Mouse (Mus musculus) intestine, postnatal 0 days (tissue): ENCODE measurements around the gene Cggbp1. TPM values are rescaled to one million over a fixed set of nuclear protein-coding genes. Genes with fewer than 3 reads are reported as not detected.
A peak's percentile ranks its signal among the peaks of the same experiment; 100 is the strongest.

ENCODE experiments used
- ATAC-seq: fragments of 200-750 bp; cut with Nextera tagmentation; 2 replicates; pipeline ENCODE4 v1.8.0; 2017; ENCODE audit warnings: mild to moderate bottlenecking, moderate TSS enrichment, moderate library complexity
- H3K27ac ChIP-seq: fragments of 300-500 bp; sonication (generic); 2 replicates; pipeline ENCODE4 v1.5.1; 2014; ENCODE audit warnings: mild to moderate bottlenecking, low read depth, low read length, moderate library complexity
- H3K27me3 ChIP-seq: fragments of 300-500 bp; sonication (generic); replicated peaks from 2 replicates; pipeline ENCODE4 v1.6.1; 2014; ENCODE audit warnings: low read length, mixed read lengths; ENCODE audit not compliant: control insufficient read depth, insufficient read depth
- H3K36me3 ChIP-seq: fragments of 300-500 bp; sonication (generic); 2 replicates; pipeline ENCODE4 v1.6.1; 2014; ENCODE audit warnings: mild to moderate bottlenecking, moderate library complexity; ENCODE audit not compliant: control insufficient read depth, insufficient read depth
- H3K4me1 ChIP-seq: fragments of 300-500 bp; sonication (generic); replicated peaks from 2 replicates; pipeline ENCODE4 v1.6.1; 2014; ENCODE audit warnings: antibody characterized with exemption, low read length, mixed read lengths; ENCODE audit not compliant: control insufficient read depth, insufficient read depth
- H3K4me2 ChIP-seq: fragments of 300-500 bp; sonication (generic); replicated peaks from 2 replicates; pipeline ENCODE4 v1.6.1; 2014; ENCODE audit warnings: low read depth, mild to moderate bottlenecking, moderate library complexity
- H3K4me3 ChIP-seq: fragments of 300-500 bp; sonication (generic); 2 replicates; pipeline ENCODE4 v1.5.1; 2014; ENCODE audit warnings: low read depth, low read length
- H3K9ac ChIP-seq: fragments of 300-500 bp; sonication (generic); 2 replicates; pipeline ENCODE4 v1.6.1; 2014; ENCODE audit warnings: mild to moderate bottlenecking, low read depth, low read length
- H3K9me3 ChIP-seq: fragments of 300-500 bp; sonication (generic); 2 replicates; pipeline ENCODE4 v1.6.1; 2016; ENCODE audit warnings: mixed run types; ENCODE audit not compliant: control insufficient read depth
- CTCF ChIP-seq: sonication (generic); IDR thresholded peaks from 2 replicates; pipeline ENCODE4 v1.5.1; 2016; ENCODE audit warnings: low read depth, mild to moderate bottlenecking, control low read depth, antibody characterized with exemption, moderate library complexity
- WGBS: fragments of 180-500 bp; shearing (Covaris S2); extraction: QIAGEN DNeasy Blood & Tissue Kit; methylation state at CpG from one replicate; pipeline ENCODE4 v1.1.7; 2014; 5-methylcytosine and 5-hydroxymethylcytosine counted together
- polyA plus RNA-seq: library from polyadenylated mRNA; unstranded; fragments of >200 nt; fragmentation: Nextera tagmentation; extraction: Ambion mirVana; gene quantifications from 2 replicates; pipeline ENCODE4 v1.2.1, GENCODE M21; 2015

Gene Cggbp1
- polyA plus RNA-seq, 1 experiment from 2014 or later: 34.4 TPM

- TF ChIP-seq CTCF: no peak
- no peak for ATAC-seq
- Histone ChIP-seq H3K9ac (no peak overlapping the region), H3K36me3 (no peaks in the 10 kb centered on the region), H3K4me3 (no peak overlapping the region), H3K4me1 (no peaks in the 10 kb centered on the region), H3K27me3 (no peaks in the 10 kb centered on the region), H3K27ac (no peak overlapping the region), H3K9me3 (peaks cover 6% of the 10 kb centered on the region), H3K4me2 (no peak overlapping the region)
- 43% methylated on average over 3 of the region's 3 CpGs for WGBS
Measured at GRCm38 (mm10) chr16:64885142-64885541, 33.3 kb downstream of the Cggbp1 start.

- 50% methylated on average over 4 of the region's 4 CpGs for WGBS
- H3K9ac ChIP-seq: no peak overlapping the region
- H3K27me3 ChIP-seq: no peaks in the 10 kb centered on the region
- H3K4me2 ChIP-seq: no peak overlapping the region
- H3K27ac ChIP-seq: no peak overlapping the region
- no peak for ATAC-seq
- no peaks in the 10 kb centered on the region for H3K36me3 ChIP-seq
- H3K9me3 ChIP-seq: peaks cover 6% of the 10 kb centered on the region
- no peak for TF ChIP-seq CTCF
- no peaks in the 10 kb centered on the region for H3K4me1 ChIP-seq
- H3K4me3 ChIP-seq: no peak overlapping the region
Measured at GRCm38 (mm10) chr16:64885547-64885946, 33.8 kb downstream of the Cggbp1 start.

DNA sequence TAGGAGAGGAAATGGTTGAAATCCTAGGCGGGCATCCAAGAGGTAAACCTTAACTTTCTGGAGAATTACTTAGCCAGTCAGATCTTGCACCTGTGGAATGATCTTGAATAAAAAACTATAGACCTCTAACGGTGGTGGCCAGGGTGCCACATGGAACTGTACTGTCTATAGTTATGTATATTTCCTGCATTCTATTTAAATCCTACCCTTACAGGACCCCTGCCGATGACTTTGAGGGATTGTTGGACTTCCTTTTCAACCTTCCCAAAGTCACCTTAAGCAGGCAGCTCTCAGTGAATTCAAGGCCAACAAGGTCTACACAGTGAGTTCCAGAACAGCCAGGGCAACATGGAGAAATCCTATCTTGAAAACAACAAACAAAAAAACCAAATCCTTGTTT is 37.7 kb downstream of the Cggbp1 start:
- 94% methylated on average over 3 of the region's 3 CpGs for WGBS
- no peak for TF ChIP-seq CTCF
- no peak for ATAC-seq
- H3K9ac ChIP-seq: no peak overlapping the region
- no peaks in the 10 kb centered on the region for H3K36me3 ChIP-seq
- H3K27me3 ChIP-seq: no peaks in the 10 kb centered on the region
- no peak overlapping the region for H3K27ac ChIP-seq
- no peak overlapping the region for H3K4me2 ChIP-seq
- no peak overlapping the region for H3K4me3 ChIP-seq
- H3K4me1 ChIP-seq: no peaks in the 10 kb centered on the region
- peaks cover 6% of the 10 kb centered on the region for H3K9me3 ChIP-seq

DNA sequence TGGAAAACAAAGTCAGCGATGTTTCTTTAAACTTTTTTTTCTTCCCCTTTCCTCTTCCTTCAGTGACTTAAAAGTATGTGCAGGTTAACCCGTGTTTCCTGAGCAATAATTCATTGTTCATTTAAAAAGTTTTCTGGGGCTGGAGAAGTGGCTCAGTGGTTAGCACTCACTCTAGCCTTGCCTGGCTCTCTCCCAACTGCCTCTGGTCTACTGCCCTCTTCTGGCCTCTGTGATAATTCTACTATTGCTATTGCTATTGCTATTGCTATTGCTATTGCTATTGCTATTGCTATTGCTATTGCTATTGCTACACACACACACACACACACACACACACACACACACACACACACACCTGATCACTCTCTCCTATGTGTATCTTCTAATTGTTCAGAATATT is 47.3 kb downstream of the Cggbp1 start:
- Histone ChIP-seq H3K36me3 (no peaks in the 10 kb centered on the region), H3K4me2 (no peak overlapping the region), H3K4me1 (no peaks in the 10 kb centered on the region), H3K4me3 (no peak overlapping the region), H3K27ac (no peak overlapping the region), H3K9me3 (no peaks in the 10 kb centered on the region), H3K27me3 (no peaks in the 10 kb centered on the region), H3K9ac (no peak overlapping the region)
- ATAC-seq: no peak
- WGBS: 69% methylated on average over 2 of the region's 2 CpGs
- peak; percentile 57 for TF ChIP-seq CTCF

DNA sequence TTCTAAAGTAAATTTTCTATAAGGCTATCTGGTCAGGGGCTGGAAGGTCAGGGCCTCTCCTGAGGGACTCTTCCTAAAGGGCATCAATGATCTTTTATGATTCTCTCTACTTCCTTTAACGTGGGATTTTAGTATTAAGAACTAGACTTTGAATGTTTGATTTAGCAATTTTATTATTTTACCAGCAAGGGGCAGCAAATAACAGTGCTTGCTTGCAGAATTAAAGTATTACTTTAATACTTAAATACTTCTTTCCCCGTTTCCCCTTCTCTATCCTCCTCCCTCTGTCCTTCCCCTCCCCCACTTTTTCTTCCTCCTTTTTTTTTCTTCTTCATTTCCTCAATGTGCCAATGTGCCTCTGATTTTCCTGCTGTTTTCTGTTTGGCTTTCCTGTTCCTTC is 51.5 kb downstream of the Cggbp1 start:
- H3K9ac ChIP-seq: no peak overlapping the region
- TF ChIP-seq CTCF: peak; percentile 31
- no peaks in the 10 kb centered on the region for H3K9me3 ChIP-seq
- no peak overlapping the region for H3K4me2 ChIP-seq
- H3K27me3 ChIP-seq: no peaks in the 10 kb centered on the region
- 15% methylated on average over 2 of the region's 2 CpGs for WGBS
- H3K36me3 ChIP-seq: no peaks in the 10 kb centered on the region
- ATAC-seq: no peak
- H3K4me3 ChIP-seq: no peak overlapping the region
- no peaks in the 10 kb centered on the region for H3K4me1 ChIP-seq
- H3K27ac ChIP-seq: no peak overlapping the region

DNA sequence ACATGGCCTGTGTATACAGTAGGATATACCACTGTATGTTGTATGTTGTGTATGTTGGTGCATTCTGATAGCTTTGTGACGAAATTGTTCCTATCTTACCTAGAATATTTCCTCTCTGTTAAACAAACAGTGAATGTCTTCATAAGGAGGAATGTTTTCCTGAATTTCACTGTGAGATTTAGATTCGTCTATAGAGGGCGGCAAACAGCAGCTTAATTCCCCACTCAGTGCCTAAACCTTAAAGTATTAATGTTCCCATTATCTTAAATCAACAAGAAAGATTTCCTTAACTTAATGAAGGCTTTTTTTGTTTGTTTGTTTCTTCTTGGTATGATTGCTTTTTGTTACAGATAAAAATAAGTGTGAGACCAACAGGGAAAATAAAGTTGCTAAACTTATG is 55.3 kb downstream of the Cggbp1 start:
- Histone ChIP-seq H3K9ac (no peak overlapping the region), H3K9me3 (no peaks in the 10 kb centered on the region), H3K4me3 (no peak overlapping the region), H3K27ac (no peak overlapping the region), H3K36me3 (no peaks in the 10 kb centered on the region), H3K27me3 (no peaks in the 10 kb centered on the region), H3K4me2 (no peak overlapping the region), H3K4me1 (no peaks in the 10 kb centered on the region)
- no peak for ATAC-seq
- WGBS: 11% methylated on average over 3 of the region's 3 CpGs
- TF ChIP-seq CTCF: peak; percentile 62

- H3K36me3 ChIP-seq: no peaks in the 10 kb centered on the region
- no peaks in the 10 kb centered on the region for H3K27me3 ChIP-seq
- no peaks in the 10 kb centered on the region for H3K9me3 ChIP-seq
- no peak overlapping the region for H3K4me2 ChIP-seq
- WGBS: 87% methylated on average over 10 of the region's 10 CpGs
- no peak overlapping the region for H3K27ac ChIP-seq
- no peak overlapping the region for H3K9ac ChIP-seq
- no peaks in the 10 kb centered on the region for H3K4me1 ChIP-seq
- no peak for TF ChIP-seq CTCF
- ATAC-seq: no peak
- H3K4me3 ChIP-seq: no peak overlapping the region
Measured at GRCm38 (mm10) chr16:64908747-64909146, 57.0 kb downstream of the Cggbp1 start.

Other genes with a start within 250 kb of the Cggbp1 start
- not detected in 2 replicates for gene Csnka2ip, start 249.6 kb upstream of the Cggbp1 start, polyA plus RNA-seq
- gene 4930453N24Rik, start 80.8 kb upstream of the Cggbp1 start, polyA plus RNA-seq: 13.7 and 15.1 TPM in 2 replicates
- gene Zfp654, start 344 bp upstream of the Cggbp1 start, polyA plus RNA-seq: 2.5 and 2.8 TPM in 2 replicates